Mouse (Mus musculus): ENCODE measurements around the gene Ydjc.
A peak's percentile ranks its signal among the peaks of the same experiment; 100 is the strongest.

Ydjc gene

DNA sequence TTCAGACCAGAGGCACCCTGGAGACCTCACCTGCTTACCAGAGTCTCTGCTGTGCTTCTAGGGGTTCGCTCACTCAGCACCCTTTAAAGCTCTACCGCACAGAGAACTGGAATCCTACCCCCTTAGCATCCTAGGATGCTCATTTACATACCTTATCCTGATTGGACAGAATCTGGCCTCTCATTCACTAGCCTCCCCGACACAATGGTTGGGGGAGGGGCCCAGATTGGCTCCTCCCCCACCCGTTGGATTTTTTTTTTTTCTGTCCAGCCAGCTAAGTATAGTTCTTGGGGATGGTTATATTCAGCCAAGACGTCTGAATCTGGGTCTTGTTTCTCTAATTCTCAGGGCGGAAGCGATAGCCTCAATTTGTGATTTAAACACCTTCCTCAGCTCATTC, at the start of gene Ydjc:
TSS of gene Ydjc (plus strand) at position 283 of the 400 bp plus-strand sequence.
- no peak for DNase-seq (ENCODE audit: low read depth, low spot score)

DNA sequence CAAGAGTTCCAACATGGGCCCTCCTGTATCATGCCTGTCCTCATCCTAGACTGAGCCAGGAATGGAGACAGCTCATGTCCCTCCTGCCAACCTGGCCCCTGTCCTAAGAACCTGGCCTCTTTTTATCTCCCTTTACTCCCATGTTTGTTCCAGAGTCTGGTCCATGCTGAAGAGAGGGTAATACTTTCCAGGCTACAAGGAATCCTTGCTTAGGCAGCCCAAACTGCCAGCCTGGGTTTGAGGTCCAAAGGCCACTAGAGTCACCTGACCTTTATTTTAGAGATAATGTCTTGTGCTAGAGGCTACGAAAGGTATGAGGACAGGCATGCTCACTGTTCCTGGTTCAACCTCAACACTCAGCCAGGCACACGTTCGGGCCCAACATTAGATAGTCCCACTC, 47.5 kb upstream of the Ydjc start:
- no peak for DNase-seq (ENCODE audit: low read depth, low spot score)

DNA sequence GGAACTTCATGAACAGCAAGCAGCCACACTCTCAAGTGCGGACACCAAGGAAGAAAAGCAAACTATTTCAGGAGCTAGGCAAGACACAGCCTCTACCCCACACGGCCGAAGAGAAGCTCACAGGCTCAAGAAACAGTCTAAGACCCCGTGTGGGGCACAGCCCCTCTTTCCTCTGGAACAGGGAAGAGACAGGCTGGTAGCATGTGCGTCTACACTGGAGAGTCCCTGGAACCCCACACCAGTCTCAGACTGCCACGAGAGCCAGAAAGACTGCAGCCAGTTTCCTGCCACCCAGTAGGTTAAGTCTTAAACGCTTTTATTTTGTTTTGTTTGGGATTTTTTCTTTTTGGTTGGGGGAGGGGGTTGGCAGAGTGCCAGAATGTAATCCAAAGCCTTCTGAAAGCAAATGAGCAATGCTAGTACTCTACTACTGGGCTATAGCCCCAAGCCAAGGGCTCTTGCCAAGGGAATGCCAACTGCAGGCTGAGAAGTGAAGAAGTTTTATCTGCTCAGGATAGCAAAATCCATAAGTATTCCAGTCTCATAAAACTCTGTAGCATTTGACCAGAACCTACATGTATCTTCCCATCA, 41.7 kb upstream of the Ydjc start:
- no peak for DNase-seq (ENCODE audit: low read depth, low spot score)

- no peak for DNase-seq (ENCODE audit: low read depth, low spot score)
Measured at GRCm38 (mm10) chr16:17104600-17104999, 39.8 kb upstream of the Ydjc start.

- DNase-seq (ENCODE audit: low read depth, low spot score) = peak; percentile 66
Measured at GRCm38 (mm10) chr16:17110771-17111743, 33.4 kb upstream of the Ydjc start, which contains the start of gene Ppil2. TSS of gene Ppil2 (minus strand) at chr16:17111257.

DNA sequence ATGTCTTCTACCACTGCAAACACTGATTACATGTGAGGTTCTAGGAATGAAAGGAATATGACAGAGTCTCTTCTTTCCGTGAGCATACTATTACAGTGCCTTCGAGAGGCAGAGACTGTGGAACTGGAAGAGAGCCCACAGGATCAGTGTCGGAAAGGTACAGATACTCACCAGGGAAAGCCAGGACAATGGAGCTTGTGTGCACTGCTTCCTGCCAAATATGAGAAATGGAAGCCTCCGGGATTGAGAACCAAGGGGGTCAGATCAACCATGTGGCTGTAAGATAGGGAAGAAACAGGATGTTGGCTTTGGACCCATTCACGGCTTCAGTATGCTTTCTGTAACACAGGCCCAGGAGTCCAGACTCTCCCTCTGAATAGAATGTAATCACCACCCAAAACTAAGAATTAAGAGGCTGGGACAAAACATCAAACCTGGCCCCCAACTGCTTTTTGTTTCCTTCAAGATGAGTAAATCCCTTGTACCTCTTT, 27.1 kb upstream of the Ydjc start:
- no peak for DNase-seq (ENCODE audit: low read depth, low spot score)

DNA sequence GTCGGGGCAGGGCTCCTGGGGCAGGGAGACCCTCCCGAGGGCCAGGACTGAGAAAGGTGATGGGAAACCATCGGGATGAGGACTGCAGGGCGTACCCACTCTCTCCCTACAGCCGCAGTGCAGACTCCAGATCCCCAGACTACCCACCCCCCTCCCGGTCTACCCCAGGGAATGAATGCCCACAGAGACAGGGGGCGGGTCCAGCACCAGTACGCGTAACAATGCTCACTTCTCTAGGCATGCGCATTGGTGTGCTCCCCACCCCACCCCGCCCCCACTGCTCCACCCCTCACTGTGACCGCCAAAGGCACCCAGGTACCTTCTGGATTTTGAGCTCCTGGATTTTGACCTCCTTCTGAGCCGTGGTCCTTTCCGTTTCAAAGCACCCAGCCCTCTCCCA, 22.9 kb upstream of the Ydjc start:
- DNase-seq (ENCODE audit: low read depth, low spot score) = no peak

DNA sequence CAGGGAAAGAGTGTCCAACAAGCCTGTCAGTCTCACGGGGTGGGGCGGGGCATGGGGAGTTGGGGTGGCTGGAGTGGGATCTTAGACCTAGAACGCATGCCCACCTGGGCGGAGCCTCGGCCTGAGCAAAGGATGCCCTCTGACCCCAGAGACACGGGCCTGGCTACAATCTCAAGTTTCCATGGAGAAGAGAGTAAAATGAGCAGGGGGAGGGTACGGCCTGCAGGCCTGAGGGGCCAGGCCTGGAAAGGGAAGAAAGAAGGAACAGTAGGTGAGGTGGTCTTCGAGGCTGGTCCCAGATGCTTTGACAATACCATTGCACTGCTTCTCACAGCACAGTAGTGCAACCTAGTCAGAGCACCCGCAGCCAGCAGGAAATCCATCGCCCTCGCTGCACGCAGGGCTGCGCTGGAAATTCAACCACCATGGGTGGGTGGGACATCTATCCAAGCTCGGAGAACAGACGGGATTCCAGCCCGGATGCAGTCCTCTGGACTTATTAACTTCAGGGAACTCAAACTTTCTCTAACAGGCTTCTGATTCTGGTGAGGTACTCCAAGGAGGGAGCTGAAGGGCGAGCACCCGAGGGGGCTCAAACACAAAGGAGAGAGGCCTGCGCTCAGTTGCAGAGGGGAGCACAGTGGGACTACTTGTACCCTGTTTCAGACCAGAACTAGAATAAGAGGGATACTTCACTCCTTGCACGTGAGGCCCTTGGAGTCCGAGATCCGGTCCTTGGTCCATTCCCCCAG, 20.1 kb upstream of the Ydjc start:
- DNase-seq (ENCODE audit: low read depth, low spot score) = no peak

- peak; percentile 53 for DNase-seq (ENCODE audit: low read depth, low spot score)
Measured at GRCm38 (mm10) chr16:17124871-17125520, 19.4 kb upstream of the Ydjc start, which contains the start of gene 2610318N02Rik. TSS of gene 2610318N02Rik (minus strand) at chr16:17125167.

GRCm38 (mm10) chr16:17127292-17127691, 17.1 kb upstream of the Ydjc start:
- no peak for DNase-seq (ENCODE audit: low read depth, low spot score)

- DNase-seq (ENCODE audit: low read depth, low spot score) = no peak
Measured at GRCm38 (mm10) chr16:17131191-17132088, 13.0 kb upstream of the Ydjc start.

- peak; percentile 91 for DNase-seq (ENCODE audit: low read depth, low spot score)
Measured at GRCm38 (mm10) chr16:17132089-17132905, 12.1 kb upstream of the Ydjc start, which contains the start of gene Sdf2l1. TSS of gene Sdf2l1 (minus strand) at chr16:17132383.

DNA sequence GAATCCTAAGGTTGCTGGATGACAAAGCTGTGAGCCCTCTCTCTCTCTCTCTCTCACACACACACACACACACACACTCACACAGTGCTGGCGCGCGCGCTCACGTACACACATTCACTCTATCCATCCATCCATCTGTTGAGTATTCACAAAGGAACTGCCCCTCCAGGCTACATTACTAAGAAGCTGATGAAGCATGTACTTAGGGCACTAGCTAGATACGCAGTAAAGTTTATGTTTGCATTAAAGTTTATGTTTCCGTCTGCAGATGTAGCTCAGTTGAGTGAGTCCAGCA, 11.6 kb upstream of the Ydjc start:
- no peak for DNase-seq (ENCODE audit: low read depth, low spot score)

GRCm38 (mm10) chr16:17137355-17137754, 7.1 kb upstream of the Ydjc start:
- DNase-seq (ENCODE audit: low read depth, low spot score) = no peak

- DNase-seq (ENCODE audit: low read depth, low spot score) = peak; percentile 84
Measured at GRCm38 (mm10) chr16:17146772-17147235, 2.4 kb downstream of the Ydjc start, which contains the start of gene Ccdc116. TSS of gene Ccdc116 (minus strand) at chr16:17147229.

DNA sequence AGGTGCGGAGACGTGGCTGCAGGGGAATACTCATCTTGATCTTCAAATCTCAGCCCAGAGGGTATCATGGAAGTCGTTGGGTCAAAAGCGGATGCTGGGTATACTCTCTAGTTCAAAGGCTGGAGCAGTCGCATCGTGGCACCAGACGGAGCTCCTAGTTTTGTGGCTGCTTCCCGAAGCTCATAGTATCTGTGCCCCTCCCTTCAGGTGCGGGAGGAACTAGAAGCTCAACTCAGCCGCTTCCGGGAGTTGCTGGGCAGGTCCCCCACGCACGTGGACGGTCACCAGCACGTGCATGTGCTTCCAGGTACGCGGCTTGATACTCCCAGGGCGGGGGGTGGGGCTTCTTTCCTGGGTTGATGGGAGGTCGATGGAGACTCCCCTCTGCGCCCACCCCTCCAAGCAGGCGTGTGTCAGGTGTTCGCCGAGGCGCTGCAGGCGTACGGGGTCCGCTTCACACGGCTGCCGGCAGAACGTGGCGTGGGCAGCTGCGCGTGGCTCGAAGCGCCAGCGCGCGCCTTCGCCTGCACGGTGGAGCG, 3.0 kb downstream of the Ydjc start:
- DNase-seq (ENCODE audit: low read depth, low spot score) = no peak

DNA sequence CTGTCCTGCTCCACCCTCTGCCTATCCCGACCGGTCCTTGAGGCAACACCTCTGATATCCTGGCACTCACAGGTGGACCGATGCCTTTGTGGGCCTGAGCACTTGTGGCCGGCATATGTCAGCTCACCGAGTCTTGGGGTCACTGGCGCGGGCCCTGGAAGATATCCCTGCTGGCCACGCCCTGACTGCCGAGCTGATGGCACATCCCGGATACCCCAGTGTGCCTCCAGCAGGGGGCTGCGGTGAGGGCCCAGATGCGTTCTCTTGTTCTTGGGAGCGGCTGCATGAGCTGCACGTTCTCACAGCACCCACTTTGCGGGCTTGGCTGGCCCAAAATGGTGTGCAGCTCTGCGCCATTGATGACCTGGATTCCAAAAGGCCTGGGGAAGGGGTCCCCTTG, 3.7 kb downstream of the Ydjc start:
- no peak for DNase-seq (ENCODE audit: low read depth, low spot score)

DNA sequence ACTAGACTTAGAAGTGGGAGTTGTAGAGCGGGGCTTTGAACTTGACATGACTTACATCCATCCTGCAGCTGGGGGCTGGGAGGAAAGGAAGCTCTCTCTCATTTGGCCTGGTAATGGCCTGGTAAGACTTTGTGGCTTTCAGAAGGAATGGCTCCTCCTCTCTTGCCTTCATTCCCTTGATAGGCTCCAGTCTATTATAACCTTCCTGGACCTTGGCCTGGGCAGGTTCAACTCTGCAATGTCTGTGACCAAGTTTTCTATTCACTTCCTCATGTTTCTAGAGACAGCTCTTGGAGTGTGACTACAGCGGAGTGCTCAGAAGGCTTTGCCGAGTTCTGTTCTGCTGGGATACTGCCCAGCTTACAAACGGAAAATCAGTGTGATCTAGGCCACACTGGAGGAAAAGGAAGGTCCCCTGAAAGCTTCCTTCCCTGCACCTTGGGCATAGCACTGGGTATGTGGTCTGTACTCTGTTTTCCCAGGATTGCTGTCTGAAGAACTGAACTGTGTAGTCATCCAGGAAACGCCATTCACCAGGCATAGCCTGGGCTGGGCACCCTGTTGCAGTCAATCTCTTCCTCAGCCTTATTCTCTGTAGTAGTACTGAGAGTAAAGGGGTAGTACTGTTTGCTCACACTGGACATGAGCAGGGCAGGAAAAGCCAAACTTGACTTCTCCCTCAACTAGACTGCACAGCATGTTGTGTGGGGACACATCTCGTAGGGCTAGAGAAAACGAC, 6.3 kb downstream of the Ydjc start:
- DNase-seq (ENCODE audit: low read depth, low spot score) = no peak

Data from telencephalon, adult 2 months (tissue).